Mouse (Mus musculus): Measurements from ENCODE around the gene Setd5.
A peak's percentile ranks its signal among the peaks of the same experiment; 100 is the strongest.

Setd5 gene

GRCm38 (mm10) chr6:113076686-113077516, at the start of gene Setd5:
Gene Setd5, plus strand, starts transcription at chr6:113077365.
- DNase-seq = peak; percentile 98

GRCm38 (mm10) chr6:113027446-113027845, 49.7 kb upstream of the Setd5 start:
- no peak for DNase-seq

GRCm38 (mm10) chr6:113029006-113029405, 48.2 kb upstream of the Setd5 start:
- no peak for DNase-seq

- DNase-seq = no peak
Observed at GRCm38 (mm10) chr6:113030553-113030952, 46.6 kb upstream of the Setd5 start.

- peak; percentile 61 for DNase-seq
Observed at GRCm38 (mm10) chr6:113030970-113031660, 46.0 kb upstream of the Setd5 start.

- DNase-seq = no peak
Observed at GRCm38 (mm10) chr6:113032121-113032520, 45.0 kb upstream of the Setd5 start.

GRCm38 (mm10) chr6:113033185-113033584, 44.0 kb upstream of the Setd5 start:
- no peak for DNase-seq

GRCm38 (mm10) chr6:113034466-113034865, 42.7 kb upstream of the Setd5 start:
- DNase-seq = no peak

GRCm38 (mm10) chr6:113036463-113037175, 40.5 kb upstream of the Setd5 start:
- no peak for DNase-seq

- DNase-seq = peak; percentile 84
Observed at GRCm38 (mm10) chr6:113037946-113038734, 39.0 kb upstream of the Setd5 start.

GRCm38 (mm10) chr6:113038735-113039058, 38.5 kb upstream of the Setd5 start:
- no peak for DNase-seq

GRCm38 (mm10) chr6:113040319-113040718, 36.8 kb upstream of the Setd5 start:
- no peak for DNase-seq

GRCm38 (mm10) chr6:113041215-113041990, 35.8 kb upstream of the Setd5 start:
- DNase-seq = no peak

GRCm38 (mm10) chr6:113045575-113045974, 31.6 kb upstream of the Setd5 start:
- no peak for DNase-seq

GRCm38 (mm10) chr6:113046041-113046975, 30.9 kb upstream of the Setd5 start, which contains the start of gene Thumpd3:
Gene Thumpd3, plus strand, starts transcription at chr6:113046225.
- peak; percentile 98 for DNase-seq

- DNase-seq = no peak
Observed at GRCm38 (mm10) chr6:113047016-113047746, 30.0 kb upstream of the Setd5 start.

GRCm38 (mm10) chr6:113048371-113048770, 28.8 kb upstream of the Setd5 start:
- no peak for DNase-seq

- no peak for DNase-seq
Observed at GRCm38 (mm10) chr6:113049159-113049558, 28.0 kb upstream of the Setd5 start.

GRCm38 (mm10) chr6:113052972-113053371, 24.2 kb upstream of the Setd5 start:
- no peak for DNase-seq

- DNase-seq = no peak
Observed at GRCm38 (mm10) chr6:113054552-113055107, 22.5 kb upstream of the Setd5 start.

All from lung, postnatal 36 days (tissue).